Mouse (Mus musculus) kidney, postnatal 0 days (tissue): ENCODE data around the gene Tmem132d. TPM values are rescaled to one million over a fixed set of nuclear protein-coding genes. Genes with fewer than 3 reads are reported as not detected.
A peak's percentile ranks its signal among the peaks of the same experiment; 100 is the strongest.

ENCODE experiments used
- ATAC-seq: fragments of 200-750 bp; cut with Nextera tagmentation; replicated peaks from 2 replicates; pipeline ENCODE4 v1.8.0; 2017; ENCODE audit warnings: low read depth, moderate number of reproducible peaks, moderate TSS enrichment, moderate library complexity; ENCODE audit not compliant: low FRiP score
- DNase-seq: peaks from one replicate; pipeline ENCODE4 v3.0.0-alpha.2; 2016; ENCODE audit warnings: low spot score
- H3K27ac ChIP-seq: fragments of 300-500 bp; sonication (generic); 2 replicates; pipeline ENCODE4 v1.5.1; 2014; ENCODE audit warnings: mild to moderate bottlenecking
- H3K27me3 ChIP-seq: fragments of 300-500 bp; sonication (generic); 2 replicates; pipeline ENCODE4 v1.6.1; 2014; ENCODE audit warnings: low read length, mixed read lengths; ENCODE audit not compliant: insufficient read depth
- H3K36me3 ChIP-seq: fragments of 300-500 bp; sonication (generic); 2 replicates; pipeline ENCODE4 v1.6.1; 2014; ENCODE audit warnings: low read length, mixed read lengths; ENCODE audit not compliant: insufficient read depth
- H3K4me1 ChIP-seq: fragments of 300-500 bp; sonication (generic); replicated peaks from 2 replicates; pipeline ENCODE4 v1.6.1; 2014; ENCODE audit warnings: antibody characterized with exemption, low read length, mixed read lengths; ENCODE audit not compliant: insufficient read depth
- H3K4me2 ChIP-seq: fragments of 300-500 bp; sonication (generic); 2 replicates; pipeline ENCODE4 v1.6.1; 2014; ENCODE audit warnings: mild to moderate bottlenecking, low read length, moderate library complexity, mixed read lengths
- H3K4me3 ChIP-seq: fragments of 300-500 bp; sonication (generic); replicated peaks from 2 replicates; pipeline ENCODE4 v1.5.1; 2014; ENCODE audit warnings: low read depth, low read length
- H3K9ac ChIP-seq: fragments of 300-500 bp; sonication (generic); 2 replicates; pipeline ENCODE4 v1.6.1; 2014; ENCODE audit warnings: low read depth, low read length
- H3K9me3 ChIP-seq: fragments of 300-500 bp; sonication (generic); replicated peaks from 2 replicates; pipeline ENCODE4 v1.6.1; 2016; ENCODE audit warnings: low read length, inconsistent platforms, mixed read lengths
- CTCF ChIP-seq: IDR thresholded peaks from 2 replicates; pipeline ENCODE4 v1.5.1; 2016; ENCODE audit warnings: antibody characterized with exemption, low read depth, mild to moderate bottlenecking, moderate library complexity
- WGBS: fragments of 180-500 bp; shearing (Covaris S2); extraction: QIAGEN DNeasy Blood & Tissue Kit; methylation state at CpG from one replicate; pipeline ENCODE4 v1.1.7; 2014; 5-methylcytosine and 5-hydroxymethylcytosine counted together
- polyA plus RNA-seq: library from polyadenylated mRNA; unstranded; fragments of >200 nt; fragmentation: Nextera tagmentation; extraction: Ambion mirVana; gene quantifications from 2 replicates; pipeline ENCODE4 v1.2.1, GENCODE M21; 2015

Gene Tmem132d
- polyA plus RNA-seq, 1 experiment from 2014 or later = 0.14 TPM

DNA sequence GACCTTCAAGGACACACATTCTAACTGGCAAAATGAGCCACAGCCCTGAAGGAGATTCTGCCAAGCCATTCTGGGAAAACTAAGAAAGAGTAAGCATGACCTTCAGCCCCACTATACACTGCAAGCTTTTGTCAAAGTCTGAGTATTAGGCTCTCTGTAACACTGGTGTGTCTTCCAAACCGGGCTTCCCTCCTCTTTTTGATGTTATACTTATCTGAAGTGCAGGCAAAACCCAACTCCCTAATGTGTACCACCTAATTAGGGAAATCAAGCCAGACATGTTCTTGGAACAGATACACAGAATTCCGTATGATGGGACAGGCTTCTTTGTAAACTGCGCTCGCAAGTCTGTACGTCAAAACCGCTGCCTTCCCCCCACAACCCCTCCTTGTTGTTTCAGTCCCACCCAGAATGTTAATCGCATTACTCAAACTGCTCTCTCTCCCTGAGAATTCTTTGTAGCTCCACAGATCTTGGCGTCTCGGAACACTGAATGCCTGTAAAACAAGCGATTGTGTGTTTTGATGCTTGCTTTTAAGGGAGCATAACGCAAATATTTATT lies 14.6 kb downstream of the Tmem132d start:
- no peak for TF ChIP-seq CTCF

DNA sequence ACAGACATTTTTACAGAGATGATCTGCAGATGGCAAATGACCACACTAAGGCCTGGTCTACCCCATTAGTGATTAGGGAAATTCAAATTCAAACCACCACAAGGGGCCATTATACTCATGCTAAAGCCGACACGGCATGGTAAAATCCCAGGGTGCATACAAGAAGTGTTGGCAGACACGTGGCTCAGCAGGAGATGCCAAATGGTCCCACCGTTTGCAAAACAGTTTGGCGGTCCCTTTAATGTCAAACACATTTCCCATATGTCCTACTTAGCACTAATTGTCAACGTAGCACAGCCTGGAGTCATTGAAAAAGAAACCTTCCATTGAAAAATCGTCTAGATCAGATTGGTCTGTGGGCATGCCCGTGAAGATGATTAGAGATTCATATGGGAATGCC lies 18.8 kb downstream of the Tmem132d start:
- H3K9me3 ChIP-seq = no peaks in the 10 kb centered on the region
- no peak overlapping the region for H3K9ac ChIP-seq
- H3K27me3 ChIP-seq = no peaks in the 10 kb centered on the region
- no peak for DNase-seq
- no peak for ATAC-seq
- no peak overlapping the region for H3K4me3 ChIP-seq
- no peaks in the 10 kb centered on the region for H3K36me3 ChIP-seq
- 72% methylated on average over 8 of the region's 8 CpGs for WGBS
- H3K27ac ChIP-seq = no peak overlapping the region
- no peak for TF ChIP-seq CTCF
- no peak overlapping the region for H3K4me2 ChIP-seq
- no peaks in the 10 kb centered on the region for H3K4me1 ChIP-seq

More for the DNA sequence above, 14.6 kb downstream of the Tmem132d start:
- Histone ChIP-seq H3K4me2 (no peak overlapping the region), H3K27ac (no peak overlapping the region), H3K4me3 (no peak overlapping the region), H3K9ac (no peak overlapping the region), H3K9me3 (no peaks in the 10 kb centered on the region), H3K27me3 (no peaks in the 10 kb centered on the region), H3K4me1 (no peaks in the 10 kb centered on the region), H3K36me3 (no peaks in the 10 kb centered on the region)
- DNase-seq = peak; percentile 42
- ATAC-seq = no peak
- WGBS = 61% methylated on average over 11 of the region's 11 CpGs

DNA sequence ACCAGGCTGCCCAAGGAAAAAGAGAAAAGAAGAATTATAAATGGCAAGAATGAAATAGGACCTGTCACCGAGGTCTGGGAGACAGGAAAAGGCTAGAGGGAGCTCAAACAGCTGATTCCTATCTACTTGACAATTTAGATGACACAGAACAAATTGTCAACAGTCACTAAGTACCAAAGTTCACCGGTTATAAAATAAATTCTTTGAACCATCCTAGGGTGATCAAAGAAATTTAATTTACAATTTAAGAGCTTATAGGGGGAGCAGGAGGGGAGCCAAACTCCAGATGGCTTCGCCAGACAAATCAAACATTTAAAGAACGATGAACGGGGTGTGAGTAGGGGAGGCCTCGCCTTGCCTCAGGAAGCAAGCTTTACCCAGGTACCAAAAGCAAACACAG lies 20.6 kb downstream of the Tmem132d start:
- no peaks in the 10 kb centered on the region for H3K27me3 ChIP-seq
- H3K27ac ChIP-seq = no peak overlapping the region
- peak; percentile 81 for DNase-seq
- TF ChIP-seq CTCF = no peak
- 14% methylated on average over 6 of the region's 6 CpGs for WGBS
- no peak overlapping the region for H3K9ac ChIP-seq
- no peaks in the 10 kb centered on the region for H3K4me1 ChIP-seq
- no peak overlapping the region for H3K4me3 ChIP-seq
- H3K36me3 ChIP-seq = no peaks in the 10 kb centered on the region
- H3K9me3 ChIP-seq = no peaks in the 10 kb centered on the region
- ATAC-seq = no peak
- no peak overlapping the region for H3K4me2 ChIP-seq

- DNase-seq (no peak), ATAC-seq (no peak)
- 85% methylated on average over 9 of the region's 9 CpGs for WGBS
- Histone ChIP-seq H3K27me3 (no peaks in the 10 kb centered on the region), H3K4me2 (no peak overlapping the region), H3K4me3 (no peak overlapping the region), H3K4me1 (no peaks in the 10 kb centered on the region), H3K36me3 (no peaks in the 10 kb centered on the region), H3K9me3 (no peaks in the 10 kb centered on the region), H3K9ac (no peak overlapping the region), H3K27ac (no peak overlapping the region)
- TF ChIP-seq CTCF = no peak
Measured at GRCm38 (mm10) chr5:128407546-128407945, 25.3 kb downstream of the Tmem132d start.

DNA sequence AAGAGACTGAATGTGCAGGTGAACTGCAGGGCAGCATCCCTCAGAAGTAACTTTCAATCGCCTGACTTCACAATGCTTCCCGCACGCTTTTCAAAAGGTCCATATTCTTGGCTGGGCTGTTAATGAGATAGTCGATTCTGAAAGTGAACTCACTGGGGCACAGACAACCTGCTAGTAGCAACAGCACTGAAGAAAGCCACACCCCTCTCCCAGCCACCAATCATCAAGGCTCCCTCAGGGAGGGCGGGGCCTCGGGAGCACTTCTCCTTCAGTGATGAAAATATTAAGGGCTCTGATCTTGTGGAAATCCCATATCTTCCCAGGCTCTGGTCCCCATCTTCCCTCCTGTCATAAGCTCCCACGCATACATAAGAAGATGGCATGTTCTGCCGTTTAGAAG lies 27.8 kb downstream of the Tmem132d start:
- no peaks in the 10 kb centered on the region for H3K9me3 ChIP-seq

DNA sequence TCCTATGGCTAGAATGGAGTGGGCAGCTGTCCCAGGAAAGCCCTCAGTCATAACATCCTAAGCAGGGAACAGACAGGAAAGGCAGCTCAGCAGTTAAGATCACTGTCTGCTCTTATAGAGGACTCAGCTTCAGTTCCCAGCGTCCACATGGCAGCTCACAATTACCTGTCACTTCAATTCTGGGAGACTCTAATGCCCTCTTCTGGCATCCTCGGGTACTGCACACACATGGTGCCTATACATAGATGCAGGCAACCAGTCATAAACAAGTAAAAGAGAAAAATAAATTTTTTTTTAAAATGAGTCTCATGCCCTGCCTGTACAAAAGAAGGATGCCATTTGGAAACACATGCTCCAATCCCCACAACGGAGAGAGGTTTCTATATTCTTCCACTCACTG lies 28.7 kb downstream of the Tmem132d start:
- no peaks in the 10 kb centered on the region for H3K27me3 ChIP-seq
- TF ChIP-seq CTCF = no peak
- no peak overlapping the region for H3K27ac ChIP-seq
- WGBS = 95% methylated on average over 3 of the region's 3 CpGs
- H3K36me3 ChIP-seq = no peaks in the 10 kb centered on the region
- no peak for ATAC-seq
- H3K9ac ChIP-seq = no peak overlapping the region
- no peaks in the 10 kb centered on the region for H3K4me1 ChIP-seq
- no peak overlapping the region for H3K4me3 ChIP-seq
- no peaks in the 10 kb centered on the region for H3K9me3 ChIP-seq
- no peak overlapping the region for H3K4me2 ChIP-seq
- DNase-seq = no peak

More for the DNA sequence above, 27.8 kb downstream of the Tmem132d start:
- no peaks in the 10 kb centered on the region for H3K27me3 ChIP-seq
- WGBS = 86% methylated on average over 8 of the region's 8 CpGs
- no peak overlapping the region for H3K4me3 ChIP-seq
- no peak for DNase-seq
- no peak overlapping the region for H3K9ac ChIP-seq
- no peak overlapping the region for H3K27ac ChIP-seq
- H3K4me1 ChIP-seq = no peaks in the 10 kb centered on the region
- H3K4me2 ChIP-seq = no peak overlapping the region
- no peak for TF ChIP-seq CTCF
- no peak for ATAC-seq
- H3K36me3 ChIP-seq = no peaks in the 10 kb centered on the region

GRCm38 (mm10) chr5:128392372-128392771 lies 40.5 kb downstream of the Tmem132d start:
- 0 out of 2 replicates have a peak, but pooled peaks have one; percentile 28 for TF ChIP-seq CTCF
- 82% methylated on average over 3 of the region's 3 CpGs for WGBS
- H3K9me3 ChIP-seq = no peaks in the 10 kb centered on the region
- ATAC-seq (no peak), DNase-seq (no peak)
- H3K36me3 ChIP-seq = no peaks in the 10 kb centered on the region
- no peaks in the 10 kb centered on the region for H3K27me3 ChIP-seq
- H3K4me2 ChIP-seq = no peak overlapping the region
- H3K4me3 ChIP-seq = no peak overlapping the region
- H3K27ac ChIP-seq = no peak overlapping the region
- no peak overlapping the region for H3K9ac ChIP-seq
- H3K4me1 ChIP-seq = no peaks in the 10 kb centered on the region
